Mouse (Mus musculus) layer of hippocampus, adult 9-10 months (tissue): ENCODE data around the gene Slc6a13.

ENCODE experiments used
- DNase-seq: peaks from one replicate; pipeline ENCODE4 v3.0.0; 2022; ENCODE audit warnings: low spot score

Slc6a13 gene

GRCm38 (mm10) chr6:121380576-121380975 is 80.5 kb downstream of the Slc6a13 start:
- no peak for DNase-seq

- DNase-seq = no peak
These were observed 82.0 kb downstream of the Slc6a13 start for GRCm38 (mm10) chr6:121382071-121382470.

DNA sequence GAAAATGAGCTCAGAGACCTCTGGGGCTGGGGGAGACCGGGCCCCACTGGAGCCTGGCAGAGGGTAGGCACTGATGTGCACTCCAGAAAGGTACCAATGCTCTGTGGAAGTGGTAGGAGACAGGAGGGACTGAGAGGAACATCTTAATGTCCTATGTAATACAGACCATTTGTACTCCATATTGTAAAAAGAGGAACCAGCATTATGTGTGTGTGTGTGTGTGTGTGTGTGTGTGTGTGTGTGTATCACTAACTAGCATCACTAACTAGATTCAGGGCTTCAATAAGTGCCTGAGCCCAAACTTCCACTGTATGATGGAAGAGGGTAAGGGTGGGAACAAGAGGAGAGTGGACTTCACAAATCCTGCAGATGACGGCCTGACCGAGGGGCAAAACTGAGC is 85.4 kb downstream of the Slc6a13 start:
- no peak for DNase-seq
